Mouse (Mus musculus) cerebellum, adult 18-20 months (tissue): ENCODE results near the gene Nol10.
"Not testable (repeated sequence)": the region's sequence is repeated elsewhere in the genome, so short reads cannot be mapped to it uniquely, and the experiment has no call there.

Experiments used
- DNase-seq, 2 experiments: peaks; one replicate each; pipeline ENCODE4 v3.0.0; 2021

Gene Nol10

DNA sequence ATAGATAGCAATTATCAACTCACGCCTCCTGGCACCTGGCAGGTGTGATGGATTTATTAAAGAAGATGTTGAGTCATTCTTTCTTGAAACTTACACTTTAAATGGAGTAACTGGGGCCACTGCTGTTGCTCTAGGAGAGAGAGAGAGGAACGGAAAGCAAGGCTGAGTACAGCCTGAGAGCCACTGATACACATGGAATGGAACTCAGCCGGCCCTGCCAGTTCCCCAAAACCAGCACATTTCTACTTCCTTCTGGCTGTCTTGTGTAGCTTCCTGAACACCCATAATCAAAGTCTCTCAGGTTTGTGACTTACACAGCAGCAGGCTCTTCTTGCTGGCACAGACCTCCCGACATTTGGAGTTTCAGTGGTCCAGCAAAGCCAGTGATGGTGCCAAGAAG lies 118.5 kb downstream of the Nol10 start:
- DNase-seq: no peak

DNA sequence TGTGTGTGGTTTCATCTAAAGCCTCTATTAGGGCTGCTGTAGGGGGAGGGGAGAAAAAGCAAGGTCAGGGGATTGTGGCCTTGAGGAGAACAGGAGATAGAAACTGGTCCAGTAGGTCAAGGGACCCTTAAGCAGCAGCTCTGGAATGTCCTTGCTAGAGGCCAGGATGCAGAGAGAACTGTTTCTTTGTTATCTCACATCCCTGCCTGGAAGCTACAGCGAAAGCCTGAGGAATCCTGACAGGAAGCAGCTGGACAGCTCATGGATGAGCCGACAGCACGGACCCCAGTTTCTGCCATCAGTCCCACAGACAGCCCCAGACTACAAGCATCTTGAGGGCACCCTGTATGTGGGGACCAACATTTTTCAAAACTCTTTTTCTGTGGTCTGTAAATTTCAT lies 120.1 kb downstream of the Nol10 start:
- no peak for DNase-seq

DNA sequence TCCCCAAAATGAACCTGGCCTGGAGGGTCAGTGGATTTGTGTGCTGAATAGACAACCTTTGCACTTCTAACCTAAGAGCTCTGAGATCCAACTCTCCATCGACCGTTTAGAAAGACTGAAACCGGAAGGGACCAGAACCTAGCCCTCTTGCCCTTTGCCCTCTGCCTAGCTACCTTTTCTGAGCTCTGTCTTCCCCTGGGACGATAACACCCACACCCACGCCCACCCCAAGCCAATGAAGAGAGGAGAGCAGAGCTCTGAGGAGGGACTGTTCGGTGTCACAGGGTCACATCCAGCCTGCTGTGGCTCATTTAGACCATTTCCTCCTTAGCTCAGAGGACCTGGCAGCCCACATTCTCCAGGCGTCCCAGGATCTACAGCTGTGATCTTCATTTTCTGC lies 121.6 kb downstream of the Nol10 start:
- no peak for DNase-seq

DNA sequence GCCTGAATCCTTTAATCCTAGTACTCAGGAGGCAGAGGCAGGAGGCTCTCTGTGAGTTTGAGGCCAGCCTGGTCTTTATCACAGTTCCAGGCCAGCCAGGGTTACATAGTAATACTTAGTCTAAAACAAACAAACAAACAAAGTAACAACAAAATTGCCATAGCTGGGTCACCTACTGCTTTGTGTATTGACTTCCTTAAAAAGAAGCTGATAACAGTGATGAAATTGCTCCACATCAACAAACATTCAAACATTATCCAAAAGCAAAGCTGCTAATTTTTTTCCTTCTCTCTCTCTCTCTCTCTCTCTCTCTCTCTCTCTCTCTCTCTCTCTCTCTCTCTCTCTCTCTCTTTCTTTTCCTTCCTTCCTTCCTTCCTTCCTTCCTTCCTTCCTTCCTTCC lies 122.3 kb downstream of the Nol10 start:
- DNase-seq: not testable (repeated sequence)

DNA sequence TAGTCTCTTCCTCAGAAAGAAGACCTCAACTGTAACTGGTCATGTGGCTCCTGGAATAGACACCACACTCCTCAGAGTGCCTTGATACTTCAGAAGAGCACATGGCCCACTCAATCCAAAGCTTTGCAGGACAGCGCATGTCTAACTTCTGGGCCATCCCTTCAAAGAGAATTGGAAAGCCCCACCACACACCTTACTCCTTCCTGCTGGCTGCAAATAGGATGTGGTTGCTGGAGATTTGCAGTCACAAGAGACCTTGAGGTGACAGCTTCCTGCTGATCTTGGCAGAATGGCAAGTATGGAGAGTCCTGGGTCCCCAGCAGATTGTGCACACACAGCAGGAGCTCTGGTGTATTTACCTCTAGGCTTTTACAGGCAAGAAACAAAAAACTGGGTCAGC lies 123.1 kb downstream of the Nol10 start:
- no peak for DNase-seq

DNA sequence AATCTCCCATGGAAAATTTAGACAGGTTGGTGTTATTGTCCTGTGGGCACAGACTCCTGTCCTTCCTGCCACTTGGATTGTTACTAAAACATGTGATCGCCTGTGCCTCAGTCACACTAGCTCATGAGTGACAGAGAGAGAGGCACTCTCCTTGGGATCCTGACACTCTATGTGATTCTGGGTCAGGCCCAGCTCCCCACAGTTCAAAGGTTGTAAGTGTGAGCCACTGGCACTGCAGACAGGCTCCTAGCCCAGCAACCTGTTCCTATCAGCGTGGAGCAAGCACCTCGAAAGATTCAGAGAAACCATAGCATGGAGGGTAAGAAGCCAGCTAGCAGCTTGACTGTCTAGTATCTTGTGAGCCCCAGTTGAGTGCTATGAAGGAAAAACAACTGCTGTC lies 124.9 kb downstream of the Nol10 start:
- no peak for DNase-seq

DNA sequence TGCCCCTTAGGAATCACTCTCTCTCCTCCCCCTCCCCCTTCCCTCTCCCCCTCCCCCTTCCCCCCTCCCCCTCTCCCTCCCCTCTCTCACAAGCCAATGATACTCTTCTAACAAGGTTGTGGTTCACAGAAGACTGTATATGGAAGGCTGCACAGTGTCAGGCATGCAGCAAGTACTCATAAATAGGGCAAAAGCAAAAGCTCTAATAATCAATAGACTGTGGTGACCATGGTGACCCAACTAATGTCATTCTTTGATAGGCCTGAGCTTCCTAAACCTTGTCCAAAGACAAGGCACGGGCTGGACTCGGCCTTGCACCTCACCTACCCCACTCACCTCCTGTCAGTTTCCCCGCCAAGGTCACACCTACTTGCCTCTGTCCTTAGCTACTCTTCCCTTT lies 125.6 kb downstream of the Nol10 start:
- DNase-seq: no peak

DNA sequence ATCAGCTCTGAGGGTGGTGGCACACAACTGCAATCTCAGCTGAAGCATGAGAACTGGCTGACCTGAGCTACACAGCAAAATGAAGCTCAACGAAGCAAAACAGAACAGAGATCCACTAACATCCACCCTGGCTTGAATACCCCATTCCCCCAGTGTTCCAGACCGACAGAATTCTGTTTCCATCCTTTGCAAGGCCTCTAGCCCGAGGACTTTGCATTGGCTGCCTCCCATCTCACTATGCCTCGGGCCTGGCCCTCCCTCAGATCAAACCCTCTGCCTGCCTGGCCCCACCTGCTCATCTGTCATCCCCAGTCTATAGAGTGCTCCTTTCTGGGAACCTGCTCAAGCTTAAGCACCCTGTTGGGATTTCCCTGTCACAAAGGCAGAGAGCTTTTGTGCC lies 126.4 kb downstream of the Nol10 start:
- no peak for DNase-seq

DNA sequence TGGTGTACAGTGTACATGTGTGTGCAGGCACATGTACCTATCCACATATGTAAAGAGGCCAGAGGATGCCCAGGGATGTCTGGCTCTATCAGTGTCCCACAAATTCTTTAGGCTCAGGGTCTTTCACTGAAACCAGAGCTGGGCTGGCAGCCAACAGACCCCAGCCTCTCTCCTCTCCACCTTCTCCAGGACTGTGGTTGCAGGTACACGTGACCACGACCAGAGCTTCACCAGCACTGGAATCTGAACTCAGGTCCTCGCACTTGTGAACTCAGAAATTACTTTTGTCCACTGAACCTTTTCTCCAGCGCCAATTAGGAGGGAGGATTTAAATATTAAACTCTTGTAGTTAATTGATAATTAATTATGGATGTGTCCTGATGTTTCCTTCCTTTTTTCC lies 126.9 kb downstream of the Nol10 start:
- no peak for DNase-seq

DNA sequence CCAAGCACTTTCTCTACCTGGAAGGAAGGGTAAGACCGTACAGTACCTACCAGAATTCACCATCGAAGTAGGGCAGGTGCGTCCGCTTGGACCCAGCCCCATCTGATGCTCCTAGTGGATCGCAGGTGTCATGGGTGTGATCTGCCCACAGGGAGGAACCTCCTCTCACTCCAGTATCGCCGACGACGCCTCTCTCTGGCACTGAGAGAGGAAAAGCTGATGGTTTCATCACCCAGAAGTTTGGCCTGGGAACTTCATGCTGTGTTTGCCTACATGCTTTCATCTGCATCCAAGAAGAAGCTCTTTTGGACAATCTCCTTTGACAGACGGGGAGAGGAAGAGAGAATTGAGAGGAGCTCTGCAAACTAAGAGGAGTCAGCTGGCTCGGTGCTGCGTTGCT lies 129.9 kb downstream of the Nol10 start:
- DNase-seq: no peak

DNA sequence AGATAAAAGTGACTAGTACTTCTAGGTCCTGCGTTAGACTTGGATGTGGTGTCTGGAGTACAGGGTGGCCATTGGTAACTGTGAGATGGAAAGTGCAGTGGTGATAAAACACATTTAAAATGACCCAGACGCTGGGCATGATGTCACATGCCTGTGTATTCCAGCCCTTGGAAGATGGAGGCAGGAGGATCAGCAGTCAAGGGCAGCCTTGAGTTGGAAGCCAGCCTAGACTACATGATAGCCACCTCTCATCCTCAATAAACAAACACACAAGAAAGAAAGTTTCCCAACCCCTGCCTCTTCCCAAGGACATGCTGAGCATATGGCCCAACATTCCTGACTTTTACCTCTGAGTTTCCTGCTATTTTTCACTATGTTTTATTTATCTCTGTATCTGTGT lies 130.6 kb downstream of the Nol10 start:
- DNase-seq: no peak
